Mouse (Mus musculus) liver, embryonic 14.5 days (tissue): ENCODE data around the gene Fbf1.

Source experiments
- CTCF ChIP-seq: IDR thresholded peaks from 2 replicates; pipeline ENCODE4 v1.5.1; 2016; ENCODE audit warnings: antibody characterized with exemption, low read depth, control low read depth
- EP300 ChIP-seq: IDR thresholded peaks from 2 replicates; pipeline ENCODE4 v1.6.1; 2016; ENCODE audit warnings: antibody characterized with exemption, low read depth

- TF ChIP-seq CTCF (no peak), EP300 (no peak)
These were observed 46.0 kb upstream of the Fbf1 start for GRCm38 (mm10) chr11:116213877-116214510.
